Mouse (Mus musculus) forebrain, postnatal 0 days (tissue): ENCODE measurements around the gene Rab21. TPM values are rescaled to one million over a fixed set of nuclear protein-coding genes. Genes with fewer than 3 reads are reported as not detected.

Experiments used
- ATAC-seq: fragments of 200-750 bp; cut with Nextera tagmentation; 2 replicates; pipeline ENCODE4 v1.8.0; 2017; ENCODE audit warnings: mild to moderate bottlenecking, moderate library complexity
- DNase-seq: peaks from one replicate; pipeline ENCODE4 v3.0.0-alpha.2; 2015
- H3K27ac ChIP-seq: fragments of 300-500 bp; sonication (generic); 2 replicates; pipeline ENCODE4 v1.5.1; 2014; ENCODE audit warnings: low read depth, mild to moderate bottlenecking, antibody characterized with exemption, low read length, moderate library complexity, mixed read lengths
- H3K27me3 ChIP-seq: fragments of 300-500 bp; sonication (generic); 2 replicates; pipeline ENCODE4 v1.6.1; 2014; ENCODE audit warnings: mild to moderate bottlenecking, low read length, mixed read lengths; ENCODE audit not compliant: insufficient read depth
- H3K36me3 ChIP-seq: fragments of 300-500 bp; sonication (generic); 2 replicates; pipeline ENCODE4 v1.6.1; 2014; ENCODE audit warnings: mild to moderate bottlenecking, moderate library complexity; ENCODE audit not compliant: insufficient read depth
- H3K4me1 ChIP-seq: fragments of 300-500 bp; sonication (generic); 2 replicates; pipeline ENCODE4 v1.6.1; 2014; ENCODE audit warnings: antibody characterized with exemption; ENCODE audit not compliant: insufficient read depth
- H3K4me2 ChIP-seq: fragments of 300-500 bp; sonication (generic); 2 replicates; pipeline ENCODE4 v1.6.1; 2014; ENCODE audit warnings: low read depth, mild to moderate bottlenecking, moderate library complexity
- H3K4me3 ChIP-seq: fragments of 300-500 bp; sonication (generic); 2 replicates; pipeline ENCODE4 v1.5.1; 2014; ENCODE audit warnings: low read depth, low read length, mixed read lengths
- H3K9ac ChIP-seq: fragments of 300-500 bp; sonication (generic); 2 replicates; pipeline ENCODE4 v1.6.1; 2014; ENCODE audit warnings: mild to moderate bottlenecking
- H3K9me3 ChIP-seq: fragments of 300-500 bp; sonication (generic); 2 replicates; pipeline ENCODE4 v1.6.1; 2016; ENCODE audit warnings: low read length
- CTCF ChIP-seq: sonication (generic); IDR thresholded peaks from 2 replicates; pipeline ENCODE4 v1.5.1; 2016; ENCODE audit warnings: antibody characterized with exemption, control low read depth, low read depth
- WGBS: fragments of 180-500 bp; shearing (Covaris S2); extraction: QIAGEN DNeasy Blood & Tissue Kit; methylation state at CpG from one replicate; pipeline ENCODE4 v1.1.7; 2014; 5-methylcytosine and 5-hydroxymethylcytosine counted together
- polyA plus RNA-seq: library from polyadenylated mRNA; unstranded; fragments of >200 nt; fragmentation: Nextera tagmentation; extraction: Ambion mirVana; gene quantifications from 2 replicates; pipeline ENCODE4 v1.2.1, GENCODE M21; 2015
- total RNA-seq: library from RNA; depleted of rRNA; stranded (reverse); fragments of >200 nt; gene quantifications from 2 replicates; pipeline ENCODE4 v1.2.3, GENCODE M21; 2014; rRNA removed

Rab21 gene
- total and polyA plus RNA-seq, 2 experiments from 2014 or later = 14.8 to 34.7 TPM

GRCm38 (mm10) chr10:115250235-115251087, 64.9 kb downstream of the Rab21 start:
- WGBS = 42% methylated on average over 33 of the region's 38 CpGs
- no peak for TF ChIP-seq CTCF
- no peaks in the 10 kb centered on the region for H3K27me3 ChIP-seq
- DNase-seq (peak; percentile 6), ATAC-seq (peak; percentile 14)
- H3K4me1 ChIP-seq = 0 out of 2 replicates have a peak, but pooled peaks cover 14% of the 10 kb centered on the region
- H3K4me2 ChIP-seq = peak overlapping the region; percentile 48
- peak overlapping the region; percentile 62; the same call in 1 of the 2 replicates for H3K27ac ChIP-seq
- H3K9ac ChIP-seq = peak overlapping the region; percentile 83
- no peaks in the 10 kb centered on the region for H3K9me3 ChIP-seq
- H3K36me3 ChIP-seq = no peaks in the 10 kb centered on the region
- peak overlapping the region; percentile 90 for H3K4me3 ChIP-seq

DNA sequence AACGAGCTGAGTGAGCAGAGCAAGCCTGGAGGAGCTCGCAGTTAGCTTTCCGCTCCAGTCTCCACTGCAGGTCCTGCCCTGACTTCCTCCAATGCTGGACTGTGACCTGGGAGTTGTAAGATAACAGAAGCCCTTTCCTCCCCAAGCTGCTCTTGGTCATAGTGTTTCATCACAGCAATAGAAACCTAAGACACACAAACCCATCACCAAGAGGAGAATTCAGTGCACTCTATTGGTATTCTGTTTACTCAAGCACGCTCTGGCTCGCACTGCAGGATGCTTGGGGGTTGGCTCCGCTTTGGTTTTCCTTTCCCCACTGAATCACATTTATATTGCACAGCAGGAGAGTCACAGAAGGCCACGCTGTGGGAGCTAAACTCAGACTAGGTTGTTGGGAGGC, 67.4 kb downstream of the Rab21 start:
- H3K4me2 ChIP-seq = no peak overlapping the region
- 0 out of 2 replicates have a peak, but pooled peaks cover 14% of the 10 kb centered on the region for H3K4me1 ChIP-seq
- no peaks in the 10 kb centered on the region for H3K36me3 ChIP-seq
- DNase-seq (no peak), ATAC-seq (no peak)
- WGBS = 47% methylated on average over 7 of the region's 7 CpGs
- TF ChIP-seq CTCF = no peak
- no peaks in the 10 kb centered on the region for H3K9me3 ChIP-seq
- no peak overlapping the region for H3K9ac ChIP-seq
- H3K27ac ChIP-seq = no peak overlapping the region
- no peaks in the 10 kb centered on the region for H3K27me3 ChIP-seq
- H3K4me3 ChIP-seq = no peak overlapping the region

GRCm38 (mm10) chr10:115245488-115245887, 69.9 kb downstream of the Rab21 start:
- ATAC-seq (no peak), DNase-seq (no peak)
- Histone ChIP-seq H3K4me2 (no peak overlapping the region), H3K27me3 (no peaks in the 10 kb centered on the region), H3K9ac (no peak overlapping the region), H3K9me3 (no peaks in the 10 kb centered on the region), H3K36me3 (no peaks in the 10 kb centered on the region), H3K4me1 (0 out of 2 replicates have a peak, but pooled peaks cover 7% of the 10 kb centered on the region), H3K27ac (no peak overlapping the region), H3K4me3 (no peak overlapping the region)
- no peak for TF ChIP-seq CTCF
- 82% methylated on average over 2 of the region's 2 CpGs for WGBS

GRCm38 (mm10) chr10:115241082-115241595, 74.3 kb downstream of the Rab21 start:
- H3K4me2 ChIP-seq = no peak overlapping the region
- WGBS = 82% methylated on average over 8 of the region's 8 CpGs
- peak; percentile 24; the same call in 1 of the 2 replicates for TF ChIP-seq CTCF
- H3K36me3 ChIP-seq = peaks cover 27% of the 10 kb centered on the region
- no peak overlapping the region for H3K27ac ChIP-seq
- no peaks in the 10 kb centered on the region for H3K27me3 ChIP-seq
- H3K4me3 ChIP-seq = no peak overlapping the region
- no peaks in the 10 kb centered on the region for H3K9me3 ChIP-seq
- ATAC-seq = no peak
- no peak overlapping the region for H3K9ac ChIP-seq
- no peaks in the 10 kb centered on the region for H3K4me1 ChIP-seq
- no peak for DNase-seq

DNA sequence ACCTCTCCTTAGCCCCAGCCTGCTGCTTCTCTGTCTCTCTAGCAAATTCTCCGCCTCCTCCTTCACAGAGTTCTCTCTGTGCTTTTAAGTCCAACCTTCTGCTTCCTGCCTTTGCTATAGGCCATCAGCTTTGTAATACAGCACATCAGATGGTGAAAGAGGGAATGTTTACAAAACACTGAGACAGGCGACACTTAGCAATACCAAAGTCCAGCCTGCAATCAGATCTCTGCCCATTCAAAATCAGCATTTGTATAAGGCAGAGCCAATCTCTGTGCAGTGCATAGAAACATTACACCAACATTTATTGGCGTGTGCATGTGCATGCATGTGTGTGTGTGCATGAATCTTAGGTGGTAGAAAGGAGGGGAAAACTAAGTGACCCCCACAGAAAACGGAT, 77.5 kb downstream of the Rab21 start:
- Histone ChIP-seq H3K9ac (no peak overlapping the region), H3K27ac (no peak overlapping the region), H3K27me3 (no peaks in the 10 kb centered on the region), H3K4me1 (no peaks in the 10 kb centered on the region), H3K36me3 (peaks cover 31% of the 10 kb centered on the region), H3K4me2 (no peak overlapping the region), H3K4me3 (no peak overlapping the region), H3K9me3 (no peaks in the 10 kb centered on the region)
- ATAC-seq (no peak), DNase-seq (no peak)
- no peak for TF ChIP-seq CTCF
- WGBS = 87% methylated on average over 4 of the region's 4 CpGs

Other genes with a start within 250 kb of the Rab21 start
- 0.10 and 0.46 TPM in 2 replicates for gene Tph2, start 130.6 kb downstream of the Rab21 start, total RNA-seq
- gene Tph2, start 130.6 kb downstream of the Rab21 start, polyA plus RNA-seq = 0.78 and 1.0 TPM in 2 replicates
- gene Tbc1d15, start 64.1 kb downstream of the Rab21 start, total RNA-seq = 8.5 and 10.3 TPM in 2 replicates
- gene Tbc1d15, start 64.1 kb downstream of the Rab21 start, polyA plus RNA-seq = 24.7 and 31.3 TPM in 2 replicates
- 30.5 and 36.0 TPM in 2 replicates for gene Tmem19, start 46.9 kb upstream of the Rab21 start, total RNA-seq
- 29.1 and 38.8 TPM in 2 replicates for gene Tmem19, start 46.9 kb upstream of the Rab21 start, polyA plus RNA-seq
- 15.6 and 21.6 TPM in 2 replicates for gene Thap2, start 68.8 kb upstream of the Rab21 start, total RNA-seq
- 12.0 and 13.8 TPM in 2 replicates for gene Thap2, start 68.8 kb upstream of the Rab21 start, polyA plus RNA-seq
- gene Zfc3h1, start 69.4 kb upstream of the Rab21 start, total RNA-seq = 36.2 and 46.2 TPM in 2 replicates
- gene Zfc3h1, start 69.4 kb upstream of the Rab21 start, polyA plus RNA-seq = 5.7 and 7.6 TPM in 2 replicates